9 mouse cellular contexts compared by ENCODE assay signal in the genomic region with DNA sequence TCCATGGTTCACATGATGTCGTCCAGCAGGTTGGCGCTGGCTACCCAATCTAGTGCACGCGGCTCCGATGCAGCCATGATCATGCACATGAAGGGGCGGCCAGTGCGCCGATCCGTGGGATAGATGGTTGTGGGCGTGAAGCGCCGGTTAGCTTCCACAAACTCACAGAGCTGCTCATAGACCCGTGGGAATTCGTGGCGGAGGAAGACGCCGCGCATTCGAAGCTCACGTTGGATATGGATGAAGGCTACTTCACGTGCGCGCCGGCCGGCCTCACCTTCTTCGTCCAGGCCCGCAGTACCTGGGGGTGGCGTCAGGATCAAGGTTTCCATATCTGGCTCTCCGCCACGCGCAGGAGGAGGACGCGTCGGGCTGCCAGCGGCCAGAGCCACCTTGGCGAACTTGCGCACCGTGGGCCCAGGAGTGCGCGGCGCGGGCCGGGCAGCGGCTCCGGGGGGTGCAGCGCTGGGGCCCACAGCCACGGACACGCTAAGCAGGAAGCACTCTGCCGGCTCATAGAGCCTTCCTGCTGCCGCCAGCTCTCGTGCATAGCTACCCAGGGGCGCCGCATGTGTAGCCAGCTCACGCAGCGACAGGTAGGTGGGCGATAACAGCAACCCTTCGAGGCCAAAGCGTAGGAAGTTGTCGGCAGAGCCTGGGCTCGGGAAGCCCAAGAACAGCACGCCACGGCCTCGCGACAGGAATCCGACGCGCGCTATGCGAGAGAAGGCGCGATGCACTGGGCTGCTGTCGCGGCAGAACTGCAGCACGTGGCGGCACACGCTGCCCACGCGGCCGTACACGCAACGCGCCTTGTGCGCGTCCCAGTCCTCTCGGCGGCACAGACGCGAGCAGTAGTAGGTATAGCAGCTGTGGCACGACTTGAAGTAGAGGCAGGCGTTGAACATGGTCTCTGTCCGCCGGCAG. TPM values are rescaled to one million over a fixed set of nuclear protein-coding genes. Genes with fewer than 3 reads are reported as not detected.
DNase-seq lines count a peak whose midpoint lies in the region; ATAC-seq and TF ChIP-seq lines count a peak whose summit lies in the region.
"Had no signal": no experiment of that assay in that cellular context is flagged by ENCODE, and none has a peak within 500 bp of the region (broad histone marks: within the 10 kb centered on the region; RNA-seq: fewer than 3 reads in every experiment).

No protein-coding gene starts in this region.

- H3K9me3 ChIP-seq in heart, embryonic 16.5 days (replicated peaks; ENCODE audit: control insufficient read depth, low read length), result no peaks in the 10 kb centered on the region
- H3K9me3 ChIP-seq in liver, postnatal 0 days (ENCODE audit: low read length), result no peaks in the 10 kb centered on the region

- TF ChIP-seq CTCF in heart, adult 2 months (IDR thresholded peaks at IDR 0.05), result no peak
- TF ChIP-seq CTCF in testis, adult 2 months (IDR thresholded peaks at IDR 0.05; ENCODE audit: control insufficient read depth, insufficient read depth, insufficient replicate concordance, low read depth, low read length), result no peak
- no peak for TF ChIP-seq CTCF in liver, postnatal 0 days (IDR thresholded peaks at IDR 0.05; ENCODE audit: low read depth)

- ATAC-seq in heart, embryonic 16.5 days (replicated peaks; ENCODE audit: extremely low read depth, insufficient read depth, low FRiP score), result no peak
- no peak for ATAC-seq in liver, postnatal 0 days
- ATAC-seq: Patski had no signal

- H3K36me3 ChIP-seq in heart, adult 2 months (ENCODE audit: control insufficient read depth, insufficient read depth, low read length), result no peaks in the 10 kb centered on the region
- no peaks in the 10 kb centered on the region for H3K36me3 ChIP-seq in testis, adult 2 months (ENCODE audit: control insufficient read depth, insufficient read depth, low read length)
- H3K36me3 ChIP-seq in heart, embryonic 16.5 days (ENCODE audit: control insufficient read depth, insufficient read depth), result 0 out of 2 replicates have a peak, but pooled peaks cover 3% of the 10 kb centered on the region
- no peaks in the 10 kb centered on the region for H3K36me3 ChIP-seq in liver, postnatal 0 days (replicated peaks; ENCODE audit: insufficient read depth, low read length)

- peaks cover 27% of the 10 kb centered on the region for H3K27me3 ChIP-seq in heart, adult 2 months (ENCODE audit: control insufficient read depth, insufficient read depth, low read length)
- H3K27me3 ChIP-seq in testis, adult 2 months (ENCODE audit: control insufficient read depth, insufficient read depth, low read length), result no peaks in the 10 kb centered on the region
- H3K27me3 ChIP-seq in heart, embryonic 16.5 days (ENCODE audit: control insufficient read depth, insufficient read depth, low read length), result peaks cover 49% of the 10 kb centered on the region
- peaks cover 55% of the 10 kb centered on the region for H3K27me3 ChIP-seq in liver, postnatal 0 days (ENCODE audit: insufficient read depth, low read length)
- H3K27me3 ChIP-seq: Patski had no signal

- intact Hi-C loops in heart, adult 2 months (cut with DNase I), result no loop called here
- intact Hi-C loops in heart, postnatal 36 days (cut with DNase I), result no loop called here

- peaks cover 10% of the 10 kb centered on the region for H3K4me1 ChIP-seq in heart, adult 2 months (ENCODE audit: control insufficient read depth, insufficient read depth, low read length)
- H3K4me1 ChIP-seq in testis, adult 2 months (ENCODE audit: control insufficient read depth, insufficient read depth, low read length), result peaks cover 61% of the 10 kb centered on the region
- H3K4me1 ChIP-seq in heart, embryonic 16.5 days (ENCODE audit: control insufficient read depth, insufficient read depth, low read length), result peaks cover 50% of the 10 kb centered on the region
- peaks cover 52% of the 10 kb centered on the region for H3K4me1 ChIP-seq in liver, postnatal 0 days (ENCODE audit: insufficient read depth)

- H3K4me2 ChIP-seq in heart, embryonic 16.5 days (ENCODE audit: low read depth, low read length), result peak overlapping the region; percentile 42
- H3K4me2 ChIP-seq in liver, postnatal 0 days (ENCODE audit: low read depth, low read length), result peak overlapping the region; percentile 40

- H3K27ac ChIP-seq in heart, adult 2 months, result no peak overlapping the region
- no peak overlapping the region for H3K27ac ChIP-seq in testis, adult 2 months (ENCODE audit: control insufficient read depth, insufficient read depth, low read depth, low read length)
- H3K27ac ChIP-seq in heart, embryonic 16.5 days (ENCODE audit: low read length), result no peak overlapping the region
- H3K27ac ChIP-seq in liver, postnatal 0 days (ENCODE audit: low read depth), result no peak overlapping the region

- no peak for TF ChIP-seq POLR2A in heart, adult 2 months (IDR thresholded peaks at IDR 0.05; ENCODE audit: insufficient read depth, low read depth, low read length)
- TF ChIP-seq POLR2A in testis, adult 2 months (IDR thresholded peaks at IDR 0.05; ENCODE audit: control insufficient read depth, low read depth, low read length), result no peak

- 17% methylated on average over 92 of the region's 92 CpGs for WGBS in heart, adult 2 months
- WGBS in heart, embryonic 16.5 days, result 13% methylated on average over 92 of the region's 92 CpGs
- WGBS in liver, postnatal 0 days (ENCODE audit: insufficient replicate concordance), result 22% methylated on average over 90 of the region's 92 CpGs

- peak overlapping the region; percentile 21; the same call in 1 of the 2 replicates for H3K4me3 ChIP-seq in heart, adult 2 months
- H3K4me3 ChIP-seq in testis, adult 2 months (ENCODE audit: control insufficient read depth, low read depth, low read length), result peak overlapping the region; percentile 37
- H3K4me3 ChIP-seq in heart, embryonic 16.5 days (ENCODE audit: low read length), result peak overlapping the region; percentile 37
- H3K4me3 ChIP-seq in liver, postnatal 0 days (ENCODE audit: low read depth, low read length), result peak overlapping the region; percentile 21; the same call in 1 of the 2 replicates

- no peak overlapping the region; the same call in 1 of the 2 replicates for H3K9ac ChIP-seq in heart, adult 2 months (ENCODE audit: low read depth, low read length)
- H3K9ac ChIP-seq in heart, embryonic 16.5 days (ENCODE audit: low read length), result no peak overlapping the region
- H3K9ac ChIP-seq in liver, postnatal 0 days (replicated peaks), result no peak overlapping the region

- TF ChIP-seq EP300 in heart, adult 2 months (IDR thresholded peaks at IDR 0.05; ENCODE audit: insufficient read depth, low read depth, low read length), result no peak
- no peak for TF ChIP-seq EP300 in liver, postnatal 0 days (IDR thresholded peaks at IDR 0.05; ENCODE audit: low read depth)

- no peak for DNase-seq in heart, adult 2 months
- DNase-seq in heart, postnatal 36 days, result no peak
- DNase-seq in testis, postnatal 14 days (ENCODE audit: low spot score), result no peak
- DNase-seq in liver, postnatal 0 days, result no peak
- no peak for DNase-seq in kidney, adult 8-10 months
- no peak for DNase-seq in gastrocnemius, postnatal 25 days

- no peaks in the 10 kb centered on the region for H3K79me2 ChIP-seq in heart, adult 2 months (replicated peaks; ENCODE audit: control insufficient read depth, insufficient read depth, low read length)

RNA-seq across cellular contexts. Expression of gene Phpt1, which starts 2.2 kb away (rescaled TPM):
- 10 to 100 TPM; 52.6 to 69.9 TPM for total RNA-seq in heart, adult 2 months (2021)
- polyA plus RNA-seq in heart, adult 2 months (2012; rRNA removed), result 100 and 101 TPM in 2 replicates
- total RNA-seq in heart, postnatal 36 days (2021), result 10 to 100 TPM; 64.1 to 67.4 TPM
- polyA plus RNA-seq in testis, adult 2 months (2012; rRNA removed), result 102 and 112 TPM in 2 replicates
- polyA plus RNA-seq in heart, embryonic 16.5 days (2015; fragmentation: Nextera tagmentation; extraction: Ambion mirVana), result 180 and 190 TPM in 2 replicates
- 44.7 and 46.1 TPM in 2 replicates for polyA plus RNA-seq in liver, postnatal 0 days (2015; fragmentation: Nextera tagmentation; extraction: Ambion mirVana)
- total RNA-seq in gastrocnemius, postnatal 25 days (2021), result 10 to 100 TPM; 50.1 to 53.7 TPM

RNA-seq across cellular contexts. Expression of gene Mamdc4, which starts 2.6 kb away (rescaled TPM):
- total RNA-seq in heart, adult 2 months (2021), result 1 to 10 TPM in 1 of 2 experiments, under 1 TPM in 1; 0.60 to 2.2 TPM
- polyA plus RNA-seq in heart, adult 2 months (2012; rRNA removed), result 1.6 and 8.5 TPM in 2 replicates
- total RNA-seq in heart, postnatal 36 days (2021), result 1 to 10 TPM in 1 of 2 experiments, under 1 TPM in 1; 0.65 to 2.5 TPM
- 1.7 and 8.5 TPM in 2 replicates for polyA plus RNA-seq in testis, adult 2 months (2012; rRNA removed)
- polyA plus RNA-seq in heart, embryonic 16.5 days (2015; fragmentation: Nextera tagmentation; extraction: Ambion mirVana), result 2.7 and 19.0 TPM in 2 replicates
- 0.07 and 0.09 TPM in 2 replicates for polyA plus RNA-seq in liver, postnatal 0 days (2015; fragmentation: Nextera tagmentation; extraction: Ambion mirVana)
- total RNA-seq in gastrocnemius, postnatal 25 days (2021), result 1 to 10 TPM; 1.7 to 3.2 TPM

RNA-seq across cellular contexts. Expression of gene Ajm1, which starts 4.3 kb away (rescaled TPM):
- under 1 TPM; 0.05 to 0.36 TPM for total RNA-seq in heart, adult 2 months (2021)
- 0.15 and 1.1 TPM in 2 replicates for polyA plus RNA-seq in heart, adult 2 months (2012; rRNA removed)
- total RNA-seq in heart, postnatal 36 days (2021), result under 1 TPM; 0.08 TPM
- 0.11 and 0.19 TPM in 2 replicates for polyA plus RNA-seq in testis, adult 2 months (2012; rRNA removed)
- polyA plus RNA-seq in heart, embryonic 16.5 days (2015; fragmentation: Nextera tagmentation; extraction: Ambion mirVana), result 0.05 and 0.10 TPM in 2 replicates
- 0.02 TPM in 1 of 2 replicates, not detected in the other for polyA plus RNA-seq in liver, postnatal 0 days (2015; fragmentation: Nextera tagmentation; extraction: Ambion mirVana)
- total RNA-seq in gastrocnemius, postnatal 25 days (2021), result not detected

RNA-seq across cellular contexts. Expression of gene Edf1, which starts 19.6 kb away (rescaled TPM):
- total RNA-seq in heart, adult 2 months (2021), result 100 to 1,000 TPM; 211 to 222 TPM
- 81.9 and 110 TPM in 2 replicates for polyA plus RNA-seq in heart, adult 2 months (2012; rRNA removed)
- total RNA-seq in heart, postnatal 36 days (2021), result 100 to 1,000 TPM; 215 to 227 TPM
- 170 and 227 TPM in 2 replicates for polyA plus RNA-seq in testis, adult 2 months (2012; rRNA removed)
- 288 and 303 TPM in 2 replicates for polyA plus RNA-seq in heart, embryonic 16.5 days (2015; fragmentation: Nextera tagmentation; extraction: Ambion mirVana)
- polyA plus RNA-seq in liver, postnatal 0 days (2015; fragmentation: Nextera tagmentation; extraction: Ambion mirVana), result 263 and 268 TPM in 2 replicates
- 100 to 1,000 TPM; 142 to 162 TPM for total RNA-seq in gastrocnemius, postnatal 25 days (2021)

RNA-seq across cellular contexts. Expression of gene Traf2, which starts 30.5 kb away (rescaled TPM):
- 10 to 100 TPM; 13.5 to 15.8 TPM for total RNA-seq in heart, adult 2 months (2021)
- 10.8 and 15.1 TPM in 2 replicates for polyA plus RNA-seq in heart, adult 2 months (2012; rRNA removed)
- total RNA-seq in heart, postnatal 36 days (2021), result 10 to 100 TPM; 14.3 to 14.6 TPM
- 12.2 and 12.7 TPM in 2 replicates for polyA plus RNA-seq in testis, adult 2 months (2012; rRNA removed)
- 27.0 and 27.3 TPM in 2 replicates for polyA plus RNA-seq in heart, embryonic 16.5 days (2015; fragmentation: Nextera tagmentation; extraction: Ambion mirVana)
- polyA plus RNA-seq in liver, postnatal 0 days (2015; fragmentation: Nextera tagmentation; extraction: Ambion mirVana), result 10.6 and 10.7 TPM in 2 replicates
- 10 to 100 TPM; 10.5 to 10.9 TPM for total RNA-seq in gastrocnemius, postnatal 25 days (2021)
